Mouse (Mus musculus) stomach, postnatal 0 days (tissue): Measurements from ENCODE around the gene C9.

Experiments
- CTCF ChIP-seq: IDR thresholded peaks from 2 replicates; pipeline ENCODE4 v1.5.1; 2016; ENCODE audit warnings: antibody characterized with exemption, low read depth, mild to moderate bottlenecking, moderate library complexity
- EP300 ChIP-seq: optimal IDR thresholded peaks from 2 replicates; pipeline ENCODE3; 2016; ENCODE audit warnings: antibody characterized with exemption

DNA sequence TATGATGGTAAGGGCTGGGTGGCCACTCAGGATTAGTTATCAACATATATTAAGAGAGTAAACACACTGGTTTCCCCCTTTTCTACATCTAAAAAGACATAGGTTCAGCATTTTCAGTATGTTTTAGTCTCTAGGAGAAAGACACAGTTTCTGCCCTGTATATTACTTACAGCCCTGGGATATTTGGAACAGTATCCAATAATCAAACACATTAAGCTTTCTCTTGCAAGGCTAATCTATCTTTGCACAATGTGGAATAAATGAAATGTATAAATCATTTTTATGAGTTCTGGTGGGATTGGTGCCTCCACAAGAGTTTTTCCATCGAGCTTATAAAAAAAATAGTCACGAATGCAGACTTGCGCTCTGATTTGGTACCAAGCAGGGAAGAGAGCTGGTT is 24.3 kb downstream of the C9 start:
- no peak for TF ChIP-seq EP300
- no peak for TF ChIP-seq CTCF
